Mouse (Mus musculus): ENCODE results near the gene Golm1. TPM values are rescaled to one million over a fixed set of nuclear protein-coding genes. Genes with fewer than 3 reads are reported as not detected.
"Not testable (repeated sequence)": the region's sequence is repeated elsewhere in the genome, so short reads cannot be mapped to it uniquely, and the experiment has no call there.

Golm1 gene
- polyA plus RNA-seq, 1 experiment from 2014 or later, result 76.4 TPM

GRCm38 (mm10) chr13:59610437-59610836 lies 65.2 kb downstream of the Golm1 start:
- ATAC-seq, result no peak
- H3K36me3 ChIP-seq (ENCODE audit: poor library complexity, severe bottlenecking), result peaks cover 89% of the 10 kb centered on the region
- no peak overlapping the region for H3K4me2 ChIP-seq
- no peak overlapping the region for H3K9ac ChIP-seq
- WGBS, result 98% methylated on average over 2 of the region's 2 CpGs
- no peaks in the 10 kb centered on the region for H3K27me3 ChIP-seq
- no peak overlapping the region for H3K4me3 ChIP-seq
- H3K4me1 ChIP-seq, result no peaks in the 10 kb centered on the region
- H3K9me3 ChIP-seq (replicated peaks), result no peaks in the 10 kb centered on the region
- H3K27ac ChIP-seq, result no peak overlapping the region

GRCm38 (mm10) chr13:59609885-59610284 lies 65.7 kb downstream of the Golm1 start:
- H3K27ac ChIP-seq, result no peak overlapping the region
- H3K9ac ChIP-seq, result no peak overlapping the region
- no peaks in the 10 kb centered on the region for H3K9me3 ChIP-seq (replicated peaks)
- ATAC-seq, result no peak
- no peak overlapping the region for H3K4me3 ChIP-seq
- peaks cover 89% of the 10 kb centered on the region for H3K36me3 ChIP-seq (ENCODE audit: poor library complexity, severe bottlenecking)
- no peak overlapping the region for H3K4me2 ChIP-seq
- 92% methylated on average over 4 of the region's 4 CpGs for WGBS
- H3K4me1 ChIP-seq, result no peaks in the 10 kb centered on the region
- no peaks in the 10 kb centered on the region for H3K27me3 ChIP-seq

GRCm38 (mm10) chr13:59605221-59605922 lies 70.2 kb downstream of the Golm1 start:
- Histone ChIP-seq H3K27me3 (no peaks in the 10 kb centered on the region), H3K9ac (no peak overlapping the region), H3K4me1 (no peaks in the 10 kb centered on the region), H3K36me3 (ENCODE audit: poor library complexity, severe bottlenecking) (peaks cover 91% of the 10 kb centered on the region), H3K4me3 (no peak overlapping the region), H3K27ac (no peak overlapping the region), H3K4me2 (no peak overlapping the region), H3K9me3 (replicated peaks) (no peaks in the 10 kb centered on the region)
- whole genome bisulfite sequencing, result 88% methylated on average over 10 of the region's 10 CpGs
- no peak for ATAC-seq

- no peak overlapping the region for H3K4me3 ChIP-seq
- H3K36me3 ChIP-seq (ENCODE audit: poor library complexity, severe bottlenecking), result peaks cover 91% of the 10 kb centered on the region
- H3K9me3 ChIP-seq (replicated peaks), result no peaks in the 10 kb centered on the region
- no peaks in the 10 kb centered on the region for H3K27me3 ChIP-seq
- H3K4me1 ChIP-seq, result no peaks in the 10 kb centered on the region
- H3K4me2 ChIP-seq, result no peak overlapping the region
- H3K9ac ChIP-seq, result no peak overlapping the region
- no peak for ATAC-seq
- no peak overlapping the region for H3K27ac ChIP-seq
- WGBS, result 82% methylated on average over 1 of the region's 1 CpGs
These were observed 71.1 kb downstream of the Golm1 start for GRCm38 (mm10) chr13:59604511-59604910.

GRCm38 (mm10) chr13:59603096-59603495 lies 72.5 kb downstream of the Golm1 start:
- no peak overlapping the region for H3K4me3 ChIP-seq
- H3K27ac ChIP-seq, result no peak overlapping the region
- WGBS, result 97% methylated on average over 5 of the region's 5 CpGs
- H3K4me1 ChIP-seq, result no peaks in the 10 kb centered on the region
- ATAC-seq, result no peak
- H3K4me2 ChIP-seq, result no peak overlapping the region
- peaks cover 82% of the 10 kb centered on the region for H3K36me3 ChIP-seq (ENCODE audit: poor library complexity, severe bottlenecking)
- H3K9ac ChIP-seq, result no peak overlapping the region
- H3K27me3 ChIP-seq, result no peaks in the 10 kb centered on the region
- no peaks in the 10 kb centered on the region for H3K9me3 ChIP-seq (replicated peaks)

- Histone ChIP-seq H3K36me3 (ENCODE audit: poor library complexity, severe bottlenecking) (peaks cover 89% of the 10 kb centered on the region), H3K4me3 (no peak overlapping the region)
- WGBS, result 97% methylated on average over 1 of the region's 1 CpGs
These were observed 83.0 kb downstream of the Golm1 start for GRCm38 (mm10) chr13:59592630-59593029.

GRCm38 (mm10) chr13:59592058-59592457 lies 83.6 kb downstream of the Golm1 start:
- H3K9me3 ChIP-seq (replicated peaks); H3K4me2 ChIP-seq; H3K27ac ChIP-seq; ATAC-seq; H3K9ac ChIP-seq; H3K4me3 ChIP-seq; H3K27me3 ChIP-seq: not testable (repeated sequence)
- Histone ChIP-seq H3K36me3 (ENCODE audit: poor library complexity, severe bottlenecking) (peaks cover 88% of the 10 kb centered on the region), H3K4me1 (peaks cover 15% of the 10 kb centered on the region)
- 95% methylated on average over 3 of the region's 3 CpGs for WGBS

More at GRCm38 (mm10) chr13:59592630-59593029, 83.0 kb downstream of the Golm1 start:
- ATAC-seq, result no peak
- H3K9me3 ChIP-seq (replicated peaks), result no peaks in the 10 kb centered on the region
- H3K27me3 ChIP-seq, result no peaks in the 10 kb centered on the region
- no peak overlapping the region for H3K9ac ChIP-seq
- H3K27ac ChIP-seq, result no peak overlapping the region
- peaks cover 9% of the 10 kb centered on the region for H3K4me1 ChIP-seq
- H3K4me2 ChIP-seq, result no peak overlapping the region

- Histone ChIP-seq H3K4me3 (no peak overlapping the region), H3K27me3 (no peaks in the 10 kb centered on the region), H3K36me3 (ENCODE audit: poor library complexity, severe bottlenecking) (peaks cover 78% of the 10 kb centered on the region), H3K9me3 (replicated peaks) (no peaks in the 10 kb centered on the region), H3K4me1 (peaks cover 27% of the 10 kb centered on the region), H3K9ac (no peak overlapping the region), H3K4me2 (no peak overlapping the region), H3K27ac (no peak overlapping the region)
- ATAC-seq, result no peak
- 92% methylated on average over 4 of the region's 4 CpGs for WGBS
These were observed 84.9 kb downstream of the Golm1 start for GRCm38 (mm10) chr13:59590691-59591090.

GRCm38 (mm10) chr13:59589672-59590071 lies 85.9 kb downstream of the Golm1 start:
- Histone ChIP-seq H3K9me3 (replicated peaks) (no peaks in the 10 kb centered on the region), H3K27me3 (no peaks in the 10 kb centered on the region), H3K36me3 (ENCODE audit: poor library complexity, severe bottlenecking) (peaks cover 72% of the 10 kb centered on the region), H3K4me2 (no peak overlapping the region), H3K4me1 (peaks cover 27% of the 10 kb centered on the region), H3K27ac (no peak overlapping the region), H3K9ac (no peak overlapping the region), H3K4me3 (no peak overlapping the region)
- no peak for ATAC-seq
- 82% methylated on average over 4 of the region's 4 CpGs for WGBS

- Histone ChIP-seq H3K36me3 (ENCODE audit: poor library complexity, severe bottlenecking) (peaks cover 47% of the 10 kb centered on the region), H3K4me3 (no peak overlapping the region), H3K4me1 (peaks cover 34% of the 10 kb centered on the region), H3K9me3 (replicated peaks) (no peaks in the 10 kb centered on the region), H3K27ac (no peak overlapping the region), H3K9ac (peak overlapping the region; percentile 32), H3K27me3 (no peaks in the 10 kb centered on the region), H3K4me2 (peak overlapping the region; percentile 98; the same call in 1 of the 2 replicates)
- ATAC-seq, result no peak
- WGBS, result 95% methylated on average over 2 of the region's 2 CpGs
These were observed 88.4 kb downstream of the Golm1 start for GRCm38 (mm10) chr13:59587201-59587600.

GRCm38 (mm10) chr13:59585648-59586005 lies 90.0 kb downstream of the Golm1 start:
- H3K27ac ChIP-seq, result peak overlapping the region; percentile 76
- peak overlapping the region; percentile 93 for H3K4me3 ChIP-seq
- under 1% methylated on average over 28 of the region's 28 CpGs for WGBS
- peak overlapping the region; percentile 94 for H3K9ac ChIP-seq
- H3K4me2 ChIP-seq, result peak overlapping the region; percentile 98
- ATAC-seq, result no peak
- no peaks in the 10 kb centered on the region for H3K27me3 ChIP-seq
- H3K9me3 ChIP-seq (replicated peaks), result no peaks in the 10 kb centered on the region
- H3K4me1 ChIP-seq, result peaks cover 34% of the 10 kb centered on the region
- H3K36me3 ChIP-seq (ENCODE audit: poor library complexity, severe bottlenecking), result peaks cover 31% of the 10 kb centered on the region

GRCm38 (mm10) chr13:59584947-59585647 lies 90.5 kb downstream of the Golm1 start, which contains the start of the genes Agtpbp1 and Naa35:
Gene Agtpbp1, minus strand, starts transcription at chr13:59585227.
Gene Naa35, plus strand, starts transcription at chr13:59585259.
- WGBS, result under 1% methylated on average over 79 of the region's 83 CpGs
- Histone ChIP-seq H3K4me2 (peak within 1 kb of the TSS; percentile 98), H3K4me1 (peaks cover 34% of the 10 kb centered on the region), H3K4me3 (peak within 1 kb of the TSS; percentile 93), H3K9ac (peak within 1 kb of the TSS; percentile 94), H3K27me3 (no peaks in the 10 kb centered on the region), H3K9me3 (replicated peaks) (no peaks in the 10 kb centered on the region), H3K36me3 (ENCODE audit: poor library complexity, severe bottlenecking) (peaks cover 26% of the 10 kb centered on the region), H3K27ac (peak within 1 kb of the TSS; percentile 76)
- ATAC-seq, result peak; percentile 99

Data from forebrain, embryonic 13.5 days (tissue).